Mouse (Mus musculus): ENCODE results near the gene Atg2b.

DNA sequence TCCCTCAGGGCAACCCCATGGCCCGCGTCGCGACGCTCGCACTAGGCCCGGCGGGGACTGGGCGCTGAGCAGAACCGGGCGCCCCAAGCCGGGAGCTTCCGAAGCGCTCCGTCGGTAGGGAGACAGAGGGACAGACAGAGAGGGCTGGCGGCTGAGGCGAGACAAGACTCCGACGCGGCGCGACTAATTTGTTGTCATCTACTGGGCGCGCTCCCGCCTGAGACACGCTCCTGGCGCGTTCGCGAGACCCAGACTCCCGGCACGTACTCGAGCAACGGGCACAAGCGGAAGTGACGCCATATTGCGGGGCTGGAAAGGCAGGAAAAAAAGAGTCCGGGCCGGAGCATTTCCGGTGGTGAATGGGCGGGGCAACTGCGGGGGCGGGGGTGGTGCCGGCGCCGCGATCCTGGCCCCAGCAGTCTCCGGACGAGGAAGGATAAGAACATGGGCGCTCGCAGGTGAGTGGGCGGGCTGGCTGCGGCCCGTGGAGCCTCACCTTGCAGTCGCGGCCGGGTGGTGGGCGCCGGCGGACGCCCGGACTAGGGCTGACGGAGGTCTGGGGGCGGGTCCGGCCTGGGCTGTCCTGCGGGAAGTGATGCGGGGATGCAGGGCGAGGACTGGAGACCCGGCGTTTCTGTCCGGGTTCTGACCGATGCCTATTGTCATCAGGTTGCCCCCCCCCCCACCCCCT lies at the start of gene Atg2b:
- TF ChIP-seq TCF12 (IDR thresholded peaks at IDR 0.05; ENCODE audit: insufficient read depth, poor library complexity, severe bottlenecking) (no peak), POLR2A (IDR thresholded peaks at IDR 0.05; ENCODE audit: insufficient read length, low read depth) (peak; percentile 64), MAX (IDR thresholded peaks at IDR 0.05; ENCODE audit: low read depth) (peak; percentile 27), POLR2AphosphoS2 (IDR thresholded peaks at IDR 0.05; ENCODE audit: insufficient read length, low read depth) (peak; percentile 71), MYOD1 (IDR thresholded peaks at IDR 0.05; ENCODE audit: control insufficient read depth in 1 of 3, insufficient read length in 2 of 3, low read depth in 2 of 3) (no peak), CEBPB (IDR thresholded peaks at IDR 0.05; ENCODE audit: insufficient read depth, poor library complexity, severe bottlenecking) (no peak), MYOG (IDR thresholded peaks at IDR 0.05; ENCODE audit: control insufficient read depth in 1 of 3, insufficient read depth in 1 of 3, insufficient read length in 2 of 3, low read depth in 2 of 3) (no peak)
